Mouse (Mus musculus) myocyte (in vitro differentiated cells): Measurements from ENCODE around the gene Mapk10. TPM values are rescaled to one million over a fixed set of nuclear protein-coding genes. Genes with fewer than 3 reads are reported as not detected.

ENCODE experiments used
- H3K27me3 ChIP-seq: one replicate; pipeline ENCODE4 v1.6.1; 2011; ENCODE audit not compliant: control insufficient read depth, insufficient read depth, insufficient read length
- H3K36me3 ChIP-seq: one replicate; pipeline ENCODE4 v1.6.1; 2011; ENCODE audit not compliant: control insufficient read depth, insufficient read depth
- H3K4me2 ChIP-seq: one replicate; pipeline ENCODE4 v1.6.1; 2011; ENCODE audit warnings: low read depth, control low read depth
- H3K4me3 ChIP-seq: one replicate; pipeline ENCODE4 v1.5.1; 2011; ENCODE audit warnings: mild to moderate bottlenecking, control low read depth, moderate library complexity
- H3K79me2 ChIP-seq: one replicate; pipeline ENCODE4 v1.6.1; 2011; ENCODE audit not compliant: control insufficient read depth, insufficient read depth
- H3ac ChIP-seq: one replicate; pipeline ENCODE4 v1.6.1; 2011; ENCODE audit not compliant: control insufficient read depth, insufficient read length
- CEBPB ChIP-seq: IDR thresholded peaks from 2 replicates; pipeline ENCODE4 v1.6.1; 2011; ENCODE audit warnings: mild to moderate bottlenecking, moderate library complexity; ENCODE audit not compliant: poor library complexity, insufficient read depth, severe bottlenecking
- E2F4 ChIP-seq: IDR thresholded peaks from one replicate; pipeline ENCODE4 v1.6.1; 2011; ENCODE audit warnings: mild to moderate bottlenecking, control low read depth, moderate library complexity; ENCODE audit not compliant: insufficient read depth
- MAX ChIP-seq: IDR thresholded peaks from one replicate; pipeline ENCODE4 v1.6.1; 2011; ENCODE audit warnings: low read depth, mild to moderate bottlenecking, control low read depth
- MYOD1 ChIP-seq, 3 experiments: IDR thresholded peaks; one replicate each; pipeline ENCODE4 v1.6.1; 2011; ENCODE audit warnings: control low read depth in 2 of 3, low read depth in 2 of 3, mild to moderate bottlenecking in 2 of 3, moderate library complexity in 1 of 3; ENCODE audit not compliant: insufficient read length in 2 of 3, control insufficient read depth in 1 of 3
- MYOG ChIP-seq, 3 experiments: IDR thresholded peaks; one replicate each; pipeline ENCODE4 v1.6.1; 2011; ENCODE audit warnings: control low read depth in 2 of 3, low read depth in 2 of 3, mild to moderate bottlenecking in 2 of 3; ENCODE audit not compliant: insufficient read length in 2 of 3, control insufficient read depth in 1 of 3, insufficient read depth in 1 of 3
- POLR2A ChIP-seq: IDR thresholded peaks from one replicate; pipeline ENCODE4 v1.6.1; 2011; ENCODE audit warnings: low read depth, mild to moderate bottlenecking, control low read depth, moderate library complexity; ENCODE audit not compliant: insufficient read length
- POLR2AphosphoS2 ChIP-seq: IDR thresholded peaks from one replicate; pipeline ENCODE4 v1.6.1; 2011; ENCODE audit warnings: low read depth, control low read depth; ENCODE audit not compliant: insufficient read length
- REST ChIP-seq: IDR thresholded peaks from one replicate; pipeline ENCODE4 v1.6.1; 2011; ENCODE audit warnings: mild to moderate bottlenecking, control low read depth, moderate library complexity; ENCODE audit not compliant: insufficient read depth, insufficient read length
- SRF ChIP-seq: IDR thresholded peaks from one replicate; pipeline ENCODE4 v1.6.1; 2011; ENCODE audit warnings: low read depth; ENCODE audit not compliant: control insufficient read depth, insufficient read length
- TCF12 ChIP-seq: IDR thresholded peaks from one replicate; pipeline ENCODE4 v1.6.1; 2011; ENCODE audit warnings: mild to moderate bottlenecking, control low read depth; ENCODE audit not compliant: poor library complexity, insufficient read depth, severe bottlenecking
- TCF3 ChIP-seq: IDR thresholded peaks from one replicate; pipeline ENCODE4 v1.6.1; 2011; ENCODE audit warnings: low read depth, control low read depth; ENCODE audit not compliant: insufficient read length
- USF1 ChIP-seq: IDR thresholded peaks from one replicate; pipeline ENCODE4 v1.6.1; 2011; ENCODE audit warnings: low read depth, mild to moderate bottlenecking, control low read depth, moderate library complexity
- polyA plus RNA-seq: library from polyadenylated mRNA; unstranded; fragments of >200 nt; fragmentation: generic; extraction: Trizol; gene quantifications from one replicate; pipeline ENCODE4 v1.2.1, GENCODE M21; 2012; ENCODE audit warnings: missing spikeins

The Mapk10 gene
- polyA plus RNA-seq, 1 experiment: 0.05 TPM

DNA sequence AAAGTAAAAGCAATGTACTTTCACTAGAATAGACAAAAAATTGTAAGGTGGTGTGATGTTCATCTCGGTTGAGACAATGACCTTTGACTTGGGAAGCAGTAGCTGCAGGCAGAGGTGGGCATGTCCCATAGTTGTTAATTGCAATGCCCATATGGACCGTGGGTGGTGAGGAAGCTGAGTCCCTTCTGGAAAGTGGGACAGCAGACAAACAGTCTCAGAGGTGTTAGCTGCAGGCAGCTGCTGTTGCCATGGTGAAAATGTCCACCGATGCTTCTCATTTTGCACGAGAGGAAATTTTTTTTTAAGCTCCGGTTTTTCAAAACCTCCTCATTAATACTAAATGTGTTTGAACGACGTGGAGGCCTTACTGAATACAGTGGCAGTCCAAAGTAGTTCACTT lies 36.5 kb downstream of the Mapk10 start:
- Histone ChIP-seq H3ac (no peak overlapping the region), H3K27me3 (no peaks in the 10 kb centered on the region), H3K4me2 (no peak overlapping the region), H3K36me3 (no peaks in the 10 kb centered on the region), H3K4me3 (no peak overlapping the region), H3K79me2 (no peaks in the 10 kb centered on the region)
- no peak for TF ChIP-seq TCF12
- no peak for TF ChIP-seq CEBPB
- TF ChIP-seq POLR2AphosphoS2: no peak
- no peak for TF ChIP-seq REST
- no peak for TF ChIP-seq SRF
- TF ChIP-seq USF1: no peak
- no peak for TF ChIP-seq MYOG (IDR thresholded peaks at IDR 0.05; ENCODE audit: control insufficient read depth in 1 of 3, insufficient read depth in 1 of 3, insufficient read length in 2 of 3, low read depth in 2 of 3)
- TF ChIP-seq E2F4: no peak
- no peak for TF ChIP-seq MAX
- TF ChIP-seq TCF3: no peak
- no peak for TF ChIP-seq MYOD1 (IDR thresholded peaks at IDR 0.05; ENCODE audit: control insufficient read depth in 1 of 3, insufficient read length in 2 of 3, low read depth in 2 of 3)
- TF ChIP-seq POLR2A: no peak

DNA sequence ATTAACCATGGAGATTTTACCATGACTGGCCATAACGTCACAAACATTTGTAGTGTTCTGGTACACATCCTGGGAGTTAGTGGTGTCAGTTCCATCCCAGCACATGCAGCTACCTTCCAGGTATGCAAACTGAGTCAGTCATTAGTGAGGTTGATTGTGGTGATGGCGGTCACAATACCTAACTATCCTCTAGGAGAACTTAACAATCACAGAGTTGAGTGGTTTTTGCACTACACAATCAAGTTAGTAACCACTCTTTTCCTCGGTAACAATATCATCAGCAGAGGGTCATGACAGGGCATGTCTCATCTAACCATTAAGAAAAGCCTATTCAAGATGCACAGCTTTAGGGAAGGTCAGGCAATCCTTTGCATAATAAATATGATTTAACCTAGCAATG lies 39.9 kb downstream of the Mapk10 start:
- Histone ChIP-seq H3K36me3 (no peaks in the 10 kb centered on the region), H3K27me3 (no peaks in the 10 kb centered on the region), H3ac (no peak overlapping the region), H3K4me3 (no peak overlapping the region), H3K4me2 (no peak overlapping the region), H3K79me2 (no peaks in the 10 kb centered on the region)
- TF ChIP-seq POLR2A (no peak), USF1 (no peak), POLR2AphosphoS2 (no peak), SRF (no peak), E2F4 (no peak), TCF3 (no peak), MYOG (IDR thresholded peaks at IDR 0.05; ENCODE audit: control insufficient read depth in 1 of 3, insufficient read depth in 1 of 3, insufficient read length in 2 of 3, low read depth in 2 of 3) (no peak)

DNA sequence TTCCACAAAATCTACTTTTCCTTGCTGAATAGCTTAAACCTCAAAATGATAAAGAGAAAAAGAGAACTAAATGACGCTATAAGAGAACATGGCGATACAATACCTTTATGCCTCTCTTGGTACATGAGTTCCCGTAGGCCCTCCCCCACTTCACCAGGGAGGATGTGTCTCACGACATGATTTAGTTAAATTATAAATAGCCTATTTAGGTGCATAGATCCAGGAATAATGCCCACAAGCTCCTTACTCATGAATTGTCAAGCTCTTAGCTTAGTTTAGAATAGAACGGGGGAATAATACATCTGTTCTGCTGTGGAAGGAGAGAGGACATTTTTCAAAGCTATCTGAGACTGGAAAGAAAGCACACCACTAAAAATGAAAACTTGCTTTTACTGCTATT lies 43.8 kb downstream of the Mapk10 start:
- H3K79me2 ChIP-seq: no peaks in the 10 kb centered on the region
- no peak for TF ChIP-seq MYOD1 (IDR thresholded peaks at IDR 0.05; ENCODE audit: control insufficient read depth in 1 of 3, insufficient read length in 2 of 3, low read depth in 2 of 3)
- H3K4me2 ChIP-seq: no peak overlapping the region
- no peaks in the 10 kb centered on the region for H3K27me3 ChIP-seq
- H3K36me3 ChIP-seq: no peaks in the 10 kb centered on the region
- H3ac ChIP-seq: no peak overlapping the region
- no peak overlapping the region for H3K4me3 ChIP-seq

DNA sequence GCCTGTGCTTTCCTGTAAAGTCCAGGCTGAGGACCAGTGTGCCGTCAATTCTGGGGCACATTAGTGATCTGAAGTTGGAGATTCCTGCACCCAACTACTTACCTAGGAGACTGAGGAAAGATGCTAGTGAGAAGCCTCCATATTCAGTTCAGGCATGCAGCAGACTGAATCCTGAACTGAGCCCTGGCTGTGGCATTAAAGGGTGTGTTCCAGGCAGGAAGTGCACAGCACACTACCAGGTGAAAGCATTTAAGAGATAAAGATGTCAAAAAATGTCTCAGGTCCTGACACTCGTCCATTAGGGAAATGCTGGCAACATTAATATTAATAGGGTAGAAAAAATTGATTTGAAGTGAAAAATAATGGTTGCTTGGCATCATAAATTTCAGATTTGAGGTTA lies 44.4 kb downstream of the Mapk10 start:
- Histone ChIP-seq H3K4me2 (no peak overlapping the region), H3K27me3 (no peaks in the 10 kb centered on the region), H3K4me3 (no peak overlapping the region), H3ac (no peak overlapping the region), H3K79me2 (no peaks in the 10 kb centered on the region), H3K36me3 (no peaks in the 10 kb centered on the region)
- no peak for TF ChIP-seq TCF12
- no peak for TF ChIP-seq MYOG (IDR thresholded peaks at IDR 0.05; ENCODE audit: control insufficient read depth in 1 of 3, insufficient read depth in 1 of 3, insufficient read length in 2 of 3, low read depth in 2 of 3)

GRCm38 (mm10) chr5:103164022-103164421 lies 47.1 kb downstream of the Mapk10 start:
- Histone ChIP-seq H3K36me3 (no peaks in the 10 kb centered on the region), H3K27me3 (no peaks in the 10 kb centered on the region), H3K79me2 (no peaks in the 10 kb centered on the region), H3ac (no peak overlapping the region), H3K4me3 (no peak overlapping the region), H3K4me2 (no peak overlapping the region)
- no peak for TF ChIP-seq CEBPB
- no peak for TF ChIP-seq E2F4
- no peak for TF ChIP-seq MYOG (IDR thresholded peaks at IDR 0.05; ENCODE audit: control insufficient read depth in 1 of 3, insufficient read depth in 1 of 3, insufficient read length in 2 of 3, low read depth in 2 of 3)
- no peak for TF ChIP-seq REST
- no peak for TF ChIP-seq TCF12
- no peak for TF ChIP-seq MAX

- H3ac ChIP-seq: no peak overlapping the region
- H3K4me2 ChIP-seq: no peak overlapping the region
- no peaks in the 10 kb centered on the region for H3K79me2 ChIP-seq
- TF ChIP-seq CEBPB: no peak
- no peak for TF ChIP-seq TCF3
- no peak for TF ChIP-seq REST
- no peak for TF ChIP-seq SRF
- no peak for TF ChIP-seq POLR2AphosphoS2
- no peak for TF ChIP-seq E2F4
- no peak for TF ChIP-seq USF1
- TF ChIP-seq POLR2A: no peak
- TF ChIP-seq MYOD1 (IDR thresholded peaks at IDR 0.05; ENCODE audit: control insufficient read depth in 1 of 3, insufficient read length in 2 of 3, low read depth in 2 of 3): no peak
- no peak for TF ChIP-seq MYOG (IDR thresholded peaks at IDR 0.05; ENCODE audit: control insufficient read depth in 1 of 3, insufficient read depth in 1 of 3, insufficient read length in 2 of 3, low read depth in 2 of 3)
- TF ChIP-seq TCF12: no peak
- no peak overlapping the region for H3K4me3 ChIP-seq
- no peaks in the 10 kb centered on the region for H3K27me3 ChIP-seq
- no peaks in the 10 kb centered on the region for H3K36me3 ChIP-seq
Observed at GRCm38 (mm10) chr5:103161574-103161973, 49.6 kb downstream of the Mapk10 start.
